Comparison of ENCODE assay signal across 26 mouse cellular contexts in the genomic region with DNA sequence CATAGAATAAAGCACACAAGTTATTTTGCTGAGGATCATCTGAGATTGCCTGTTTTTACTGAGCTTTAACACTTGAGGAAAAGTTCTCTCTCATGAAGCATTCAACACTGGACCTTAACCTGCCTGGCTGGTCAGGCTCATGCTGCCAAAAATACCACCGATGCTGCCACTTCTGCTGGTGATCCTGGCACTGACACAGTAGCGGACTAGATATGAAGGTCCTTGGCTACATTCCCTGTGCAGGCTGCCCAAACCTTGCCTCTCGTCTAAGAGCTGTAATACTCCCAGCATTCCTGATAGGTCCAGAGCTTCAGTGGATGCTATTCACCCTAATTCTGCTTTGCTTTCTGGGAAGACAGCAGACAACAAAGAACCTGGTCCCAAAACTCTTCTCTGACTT.
DNase-seq lines count a peak whose midpoint lies in the region; ATAC-seq and TF ChIP-seq lines count a peak whose summit lies in the region.
"Had no signal": no experiment of that assay in that cellular context is flagged by ENCODE, and none has a peak within 500 bp of the region (broad histone marks: within the 10 kb centered on the region; RNA-seq: fewer than 3 reads in every experiment).

No protein-coding gene starts in this region.

- H3K4me3 ChIP-seq in kidney, adult 2 months (ENCODE audit: insufficient read depth, low read depth, low read length): no peak overlapping the region
- H3K4me3 ChIP-seq in kidney, embryonic 15.5 days (replicated peaks): no peak overlapping the region
- H3K4me3 ChIP-seq: embryonic facial prominence, embryonic 13.5 days; forebrain, embryonic 10.5 days; forebrain, embryonic 15.5 days; gastrocnemius, adult 2 months; limb, embryonic 13.5 days; lung, embryonic 15.5 days had no signal

- no peaks in the 10 kb centered on the region for H3K27me3 ChIP-seq in kidney, adult 2 months (replicated peaks; ENCODE audit: control insufficient read depth, insufficient read depth, low read length)
- no peaks in the 10 kb centered on the region for H3K27me3 ChIP-seq in kidney, embryonic 15.5 days
- H3K27me3 ChIP-seq: embryonic facial prominence, embryonic 13.5 days; forebrain, embryonic 15.5 days; limb, embryonic 13.5 days; lung, embryonic 15.5 days had no signal

- intact Hi-C loops in heart, postnatal 10 days (cut with DNase I): no loop called here

- H3K4me2 ChIP-seq in kidney, embryonic 15.5 days: no peak overlapping the region
- H3K4me2 ChIP-seq: embryonic facial prominence, embryonic 13.5 days; forebrain, embryonic 15.5 days; limb, embryonic 13.5 days; liver, embryonic 11.5 days; lung, embryonic 15.5 days; midbrain, embryonic 11.5 days had no signal

- no peak overlapping the region for H3K9ac ChIP-seq in kidney, embryonic 15.5 days
- H3K9ac ChIP-seq: embryonic facial prominence, embryonic 13.5 days; forebrain, embryonic 15.5 days; limb, embryonic 13.5 days; lung, embryonic 15.5 days had no signal

- peak; percentile 46 to 52 for DNase-seq in cerebellum, postnatal 14 days
- DNase-seq in cerebellum, adult 11 months: no peak
- DNase-seq in kidney, adult 2 months: peak; percentile 8
- DNase-seq in heart, postnatal 10 days: peak; percentile 51 to 69
- DNase-seq in thymus, postnatal 14 days: no peak
- no peak for DNase-seq in adrenal gland, postnatal 14 days
- DNase-seq: adrenal gland, postnatal 10 days; cerebellum, adult 2 months; gastrocnemius, adult 2 months; gastrocnemius, postnatal 36 days; kidney, postnatal 14 days; layer of hippocampus, adult 9-11 months; right cerebral cortex, adult 18-20 months; spleen, adult 18-20 months; thymus, postnatal 25 days had no signal

- H3K27ac ChIP-seq in kidney, adult 2 months (ENCODE audit: insufficient read depth, low read depth, low read length): no peak overlapping the region
- H3K27ac ChIP-seq in kidney, embryonic 15.5 days: no peak overlapping the region
- H3K27ac ChIP-seq: embryonic facial prominence, embryonic 13.5 days; forebrain, embryonic 10.5 days; forebrain, embryonic 15.5 days; gastrocnemius, adult 2 months; limb, embryonic 13.5 days; lung, embryonic 15.5 days had no signal

- H3K9me3 ChIP-seq in kidney, embryonic 15.5 days (replicated peaks): no peaks in the 10 kb centered on the region
- H3K9me3 ChIP-seq: embryonic facial prominence, embryonic 13.5 days; forebrain, embryonic 10.5 days; forebrain, embryonic 15.5 days; G1E; limb, embryonic 13.5 days; lung, embryonic 15.5 days had no signal

- TF ChIP-seq POLR2A in kidney, adult 2 months (IDR thresholded peaks at IDR 0.05; ENCODE audit: low read depth, low read length): no peak

- no peak for TF ChIP-seq CTCF in kidney, adult 2 months (conservative IDR thresholded peaks at IDR 0.05; ENCODE audit: insufficient read depth, insufficient read length, low read depth, low read length)

- no peaks in the 10 kb centered on the region for H3K36me3 ChIP-seq in kidney, adult 2 months (ENCODE audit: control insufficient read depth, insufficient read depth, low read length)
- H3K36me3 ChIP-seq in kidney, embryonic 15.5 days: no peaks in the 10 kb centered on the region
- H3K36me3 ChIP-seq: embryonic facial prominence, embryonic 13.5 days; forebrain, embryonic 10.5 days; forebrain, embryonic 15.5 days; G1E; limb, embryonic 13.5 days; lung, embryonic 15.5 days had no signal

- 58% methylated on average over 3 of the region's 3 CpGs for WGBS in kidney, adult 2 months
- WGBS in kidney, embryonic 15.5 days: 81% methylated on average over 3 of the region's 3 CpGs

- ATAC-seq in kidney, embryonic 15.5 days (replicated peaks; ENCODE audit: low FRiP score): no peak
- ATAC-seq: forebrain, embryonic 15.5 days; hindbrain, embryonic 16.5 days; midbrain, embryonic 16.5 days had no signal

- no peaks in the 10 kb centered on the region for H3K4me1 ChIP-seq in kidney, adult 2 months (ENCODE audit: control insufficient read depth, insufficient read depth, low read length)
- H3K4me1 ChIP-seq in kidney, embryonic 15.5 days: no peaks in the 10 kb centered on the region
- H3K4me1 ChIP-seq: embryonic facial prominence, embryonic 13.5 days; forebrain, embryonic 10.5 days; forebrain, embryonic 15.5 days; limb, embryonic 13.5 days; lung, embryonic 15.5 days had no signal

Comparison
In these comparisons a context has a peak if more than half of its experiments do, and no peak if none do; other contexts are left out.
1. DNase-seq: peak in cerebellum, postnatal 14 days (2 of 2), kidney, adult 2 months (single experiment) and heart, postnatal 10 days (2 of 2); none in cerebellum, adult 11 months (single experiment), thymus, postnatal 14 days (single experiment) and adrenal gland, postnatal 14 days (single experiment).